Mouse (Mus musculus) kidney, adult 2 months (tissue): ENCODE data around the gene Brsk1.

Experiments
- CTCF ChIP-seq: fragments of 200-500 bp; conservative IDR thresholded peaks from 2 replicates; pipeline ENCODE4 v1.5.1; 2011; ENCODE audit warnings: low read depth, mild to moderate bottlenecking, control low read depth, low read length, moderate library complexity, mixed read lengths; ENCODE audit not compliant: insufficient read depth, insufficient read length
- POLR2A ChIP-seq: fragments of 200-500 bp; IDR thresholded peaks from one replicate; pipeline ENCODE4 v1.6.1; 2011; ENCODE audit warnings: low read depth, low read length, control low read depth

DNA sequence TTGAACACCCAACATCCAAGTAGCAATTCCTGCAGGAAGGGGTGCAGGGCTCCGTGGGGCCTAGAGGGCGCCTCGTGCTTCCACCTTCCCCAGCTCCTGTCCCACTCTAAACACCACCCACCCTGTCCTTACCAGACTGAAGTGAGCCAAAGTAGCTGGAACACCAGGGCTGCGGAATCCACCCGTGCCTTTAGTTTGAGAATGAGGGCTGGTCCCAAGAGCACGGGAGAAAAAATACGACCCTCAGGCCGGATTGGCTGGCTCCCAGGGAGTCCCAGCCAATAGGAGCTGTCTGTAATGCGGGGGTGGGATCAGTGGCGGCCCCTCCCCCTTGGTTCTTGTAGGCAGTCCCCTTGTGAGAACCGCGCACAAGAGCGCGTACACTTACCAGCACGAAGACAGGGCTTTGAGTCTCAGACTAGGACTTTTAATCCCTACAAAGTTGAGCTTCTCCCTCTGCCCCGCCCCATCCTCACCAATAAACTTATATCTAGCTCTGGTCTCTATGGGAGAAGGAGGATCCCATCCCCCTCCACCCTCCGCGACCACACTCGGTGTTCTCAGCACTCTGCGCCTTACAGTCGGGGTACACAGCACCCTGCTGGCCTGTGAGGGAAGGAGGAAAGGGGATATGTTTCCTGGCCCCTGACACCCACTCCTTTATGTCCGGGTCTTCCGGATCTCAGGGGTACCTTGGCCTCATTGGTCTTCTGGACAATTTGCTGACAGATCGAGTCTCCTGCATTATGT is 62.6 kb downstream of the Brsk1 start, which contains the start of gene Cox6b2:
- TF ChIP-seq CTCF (no peak), POLR2A (no peak)
